Comparison of ENCODE assay signal across 7 mouse cellular contexts in the genomic region with DNA sequence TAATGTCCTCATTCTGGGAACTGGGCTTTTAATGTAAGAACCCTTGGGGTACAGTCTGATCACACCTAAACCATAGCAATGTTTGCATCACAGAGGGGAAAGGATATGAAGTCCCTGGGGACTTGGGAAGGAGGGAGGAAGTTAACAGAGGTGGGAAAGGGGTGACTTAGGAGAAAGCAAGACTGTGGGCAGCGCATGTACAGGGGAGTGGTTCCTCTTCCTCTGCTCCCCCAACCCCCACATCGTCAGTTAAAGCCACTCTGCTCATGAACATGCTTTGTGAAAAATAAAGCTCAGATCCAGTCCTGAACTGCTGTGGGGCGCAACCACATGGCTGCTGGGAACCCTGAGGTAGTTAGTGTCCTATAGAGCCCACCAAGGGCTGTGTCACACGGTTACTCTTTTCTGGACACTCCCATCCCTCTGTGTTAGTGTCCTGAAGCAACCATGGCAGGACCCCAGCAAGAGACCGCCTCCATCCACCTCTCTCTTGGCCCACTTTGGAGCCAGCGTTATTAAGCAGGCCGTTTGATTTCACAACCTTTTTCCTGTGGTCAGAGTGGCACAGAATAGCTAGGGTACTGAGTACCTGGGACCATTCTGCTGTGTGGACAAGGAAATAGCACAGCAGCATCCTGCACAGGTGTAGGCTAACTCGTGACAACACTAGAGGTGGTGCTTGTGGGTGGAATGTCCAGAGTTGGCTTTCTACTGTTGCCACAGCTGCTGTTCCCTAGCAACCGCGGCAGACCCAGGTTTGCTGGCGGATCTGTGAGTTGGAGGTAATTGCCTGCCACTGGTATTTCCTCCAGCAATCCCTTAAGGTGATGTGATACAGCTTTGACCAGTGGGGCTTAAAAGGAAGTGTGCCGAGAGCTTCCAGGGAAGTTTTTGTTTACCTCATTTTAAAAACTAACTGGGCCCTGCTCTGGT. TPM values are rescaled to one million over a fixed set of nuclear protein-coding genes. Genes with fewer than 3 reads are reported as not detected.
DNase-seq lines count a peak whose midpoint lies in the region; TF ChIP-seq lines count a peak whose summit lies in the region.

No protein-coding gene starts in this region.

- no peak for TF ChIP-seq CTCF in bone marrow macrophage, adult 2 months (IDR thresholded peaks at IDR 0.05; ENCODE audit: low read depth, low read length)

- H3K4me3 ChIP-seq in bone marrow macrophage, adult 2 months (ENCODE audit: insufficient read depth, low read length): no peak overlapping the region
- no peak overlapping the region for H3K4me3 ChIP-seq in embryonic facial prominence, embryonic 10.5 days
- H3K4me3 ChIP-seq in macrophage (ENCODE audit: inconsistent target): no peak overlapping the region

- H3K27me3 ChIP-seq in embryonic facial prominence, embryonic 10.5 days (replicated peaks; ENCODE audit: low read depth, poor library complexity, severe bottlenecking): no peaks in the 10 kb centered on the region

- no peaks in the 10 kb centered on the region for H3K79me2 ChIP-seq in macrophage (ENCODE audit: inconsistent target)

- no peaks in the 10 kb centered on the region for H3K36me3 ChIP-seq in embryonic facial prominence, embryonic 10.5 days (replicated peaks)
- H3K36me3 ChIP-seq in macrophage (ENCODE audit: inconsistent target): no peaks in the 10 kb centered on the region

- no peaks in the 10 kb centered on the region for H3K9me3 ChIP-seq in embryonic facial prominence, embryonic 10.5 days

- H3K4me1 ChIP-seq in bone marrow macrophage, adult 2 months (ENCODE audit: control insufficient read depth, insufficient read depth, low read length): peaks cover 81% of the 10 kb centered on the region
- H3K4me1 ChIP-seq in embryonic facial prominence, embryonic 10.5 days: peaks cover 19% of the 10 kb centered on the region

- WGBS in embryonic facial prominence, embryonic 10.5 days: 62% methylated on average over 12 of the region's 12 CpGs
- WGBS in macrophage (ENCODE audit: missing documents): 27% methylated on average over 12 of the region's 12 CpGs

- peak; percentile 71 for DNase-seq in embryonic facial prominence, embryonic 10.5 days (ENCODE audit: low spot score)
- DNase-seq in kidney, postnatal 10 days: peak; percentile 76
- no peak for DNase-seq in ovary, adult 18-20 months (ENCODE audit: low spot score)
- DNase-seq in thymus, postnatal 36 days: no peak
- no peak for DNase-seq in right cerebral cortex, postnatal 36 days (ENCODE audit: low spot score in 2 of 2)

- H3K27ac ChIP-seq in bone marrow macrophage, adult 2 months (ENCODE audit: insufficient read depth, low read depth, low read length): peak overlapping the region; percentile 49
- peak overlapping the region; percentile 3; the same call in 1 of the 2 replicates for H3K27ac ChIP-seq in embryonic facial prominence, embryonic 10.5 days (replicated peaks)
- peak overlapping the region; percentile 61 for H3K27ac ChIP-seq in macrophage

- no peak for TF ChIP-seq POLR2A in bone marrow macrophage, adult 2 months (IDR thresholded peaks at IDR 0.05; ENCODE audit: borderline replicate concordance, low read depth, low read length)

RNA-seq across cellular contexts. Expression of gene Cpeb4, which starts 50.3 kb away (rescaled TPM):
- polyA plus RNA-seq in bone marrow macrophage, adult 2 months (2012; ENCODE audit: insufficient read depth, insufficient read length, missing spikeins): 43.4 and 46.6 TPM in 2 replicates
- polyA plus RNA-seq in embryonic facial prominence, embryonic 10.5 days (2016; fragmentation: Nextera tagmentation; extraction: Ambion mirVana): 2.7 and 3.2 TPM in 2 replicates
- total RNA-seq in macrophage (2018; cell fraction: chromatin; rRNA removed): 100 to 1,000 TPM; 226 to 637 (median 363) TPM
- total RNA-seq in macrophage (2018; cell fraction: cytosol; rRNA removed): 100 to 1,000 TPM in 22 of 26 experiments, 10 to 100 TPM in 4; 88.7 to 350 (median 158) TPM
- 100 to 1,000 TPM; 168 to 626 (median 424) TPM for total RNA-seq in macrophage (2018; cell fraction: nucleus; rRNA removed)
- 64.0 to 87.9 TPM (median 68.8 TPM) in 3 replicates for polyA plus RNA-seq in macrophage (2018)

Comparison
In these comparisons a context has a peak if more than half of its experiments do, and no peak if none do; other contexts are left out.
1. H3K27ac ChIP-seq: peak in every context shown above with its lines; median percentile 61 in macrophage; 49 in bone marrow macrophage, adult 2 months; 3 in embryonic facial prominence, embryonic 10.5 days.
2. DNase-seq: peak in embryonic facial prominence, embryonic 10.5 days (single experiment) and kidney, postnatal 10 days (single experiment); none in ovary, adult 18-20 months (single experiment), thymus, postnatal 36 days (0 of 2) and right cerebral cortex, postnatal 36 days (0 of 2).
3. RNA of gene Cpeb4, which starts 50.3 kb away (polyA plus RNA-seq): 64.0 to 87.9 TPM in macrophage and 43.4 to 46.6 TPM in bone marrow macrophage, adult 2 months; 2.7 to 3.2 TPM in embryonic facial prominence, embryonic 10.5 days; every median in the first group is over 10 times any median in the second.